Mouse (Mus musculus) thymus, adult 2 months (tissue): ENCODE measurements around the gene Nup43.

Source experiments
- CTCF ChIP-seq: fragments of 200-500 bp; IDR thresholded peaks from 2 replicates; pipeline ENCODE4 v1.5.1; 2012; ENCODE audit warnings: mild to moderate bottlenecking, control low read depth, low read length, moderate library complexity, borderline replicate concordance; ENCODE audit not compliant: control insufficient read depth, poor library complexity, insufficient read depth; ENCODE audit errors: extremely low read depth
- POLR2A ChIP-seq: fragments of 200-500 bp; IDR thresholded peaks from 2 replicates; pipeline ENCODE4 v1.6.1; 2012; ENCODE audit warnings: mild to moderate bottlenecking, low read length, control low read depth, moderate library complexity; ENCODE audit not compliant: control insufficient read depth, poor library complexity, insufficient read depth; ENCODE audit errors: extremely low read depth

DNA sequence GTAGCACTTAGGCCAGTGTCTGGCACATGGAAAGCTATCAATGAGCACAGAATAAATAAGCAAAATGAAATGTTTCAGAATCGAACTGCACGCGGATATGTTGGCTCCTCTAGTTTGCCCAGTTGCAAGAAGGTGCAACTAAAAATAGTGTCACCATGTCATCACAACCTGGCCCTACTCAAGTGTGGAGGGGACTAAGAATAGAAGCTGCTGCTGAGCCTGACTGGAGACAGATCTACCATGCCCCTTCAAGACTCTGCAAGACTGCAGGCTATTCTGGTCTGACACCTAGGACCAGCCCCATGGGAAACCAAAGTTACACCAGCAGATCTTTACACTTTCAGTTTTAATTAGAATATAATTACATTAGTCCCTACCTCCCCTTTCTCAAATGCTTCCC, 44.9 kb upstream of the Nup43 start:
- no peak for TF ChIP-seq CTCF
- no peak for TF ChIP-seq POLR2A
